Mouse (Mus musculus): Measurements from ENCODE around the gene Mgst3.
A peak's percentile ranks its signal among the peaks of the same experiment; 100 is the strongest.

The Mgst3 gene

GRCm38 (mm10) chr1:167387796-167388195 is 5.8 kb downstream of the Mgst3 start:
- no peak for DNase-seq (ENCODE audit: low read depth, low spot score)

DNA sequence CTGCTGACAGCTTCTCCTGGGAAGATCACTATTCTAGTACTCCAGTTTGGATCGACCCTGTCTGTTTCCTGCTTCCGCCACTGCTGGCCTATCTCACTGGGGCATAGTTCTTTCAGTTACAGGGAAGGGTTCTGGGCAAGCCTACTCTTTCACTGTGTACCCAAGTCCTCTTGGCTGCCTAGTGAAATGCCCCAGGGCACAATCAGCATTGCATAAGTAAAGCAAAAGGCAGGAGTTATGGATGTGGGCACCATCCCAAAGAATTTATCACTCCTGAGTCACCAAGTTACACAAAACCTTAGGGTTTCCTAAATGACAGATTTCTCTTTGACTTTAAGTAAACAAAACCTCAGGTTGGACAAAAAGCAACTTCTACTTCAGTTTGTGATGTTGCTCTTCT is 6.3 kb downstream of the Mgst3 start:
- DNase-seq (ENCODE audit: low read depth, low spot score), result no peak

DNA sequence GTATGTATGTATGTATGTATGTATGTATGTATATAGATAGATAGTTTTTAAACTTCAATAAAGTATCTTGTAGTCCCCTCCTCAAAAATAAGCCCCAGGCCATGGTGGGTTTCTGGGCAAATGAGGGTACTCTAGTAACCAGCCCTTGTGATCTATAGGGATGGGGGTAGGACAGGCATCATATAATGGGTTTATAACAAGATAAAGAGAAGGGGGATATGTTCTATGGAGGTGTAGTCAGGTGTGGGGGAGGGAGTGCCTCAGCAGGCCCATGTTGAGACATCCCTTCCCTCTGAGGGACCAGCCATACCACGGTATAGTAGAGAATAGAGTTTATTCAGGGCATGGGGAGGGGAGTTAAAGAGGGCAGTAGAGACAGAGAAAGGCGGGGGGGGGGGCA is 7.2 kb downstream of the Mgst3 start:
- DNase-seq (ENCODE audit: low read depth, low spot score), result no peak

DNA sequence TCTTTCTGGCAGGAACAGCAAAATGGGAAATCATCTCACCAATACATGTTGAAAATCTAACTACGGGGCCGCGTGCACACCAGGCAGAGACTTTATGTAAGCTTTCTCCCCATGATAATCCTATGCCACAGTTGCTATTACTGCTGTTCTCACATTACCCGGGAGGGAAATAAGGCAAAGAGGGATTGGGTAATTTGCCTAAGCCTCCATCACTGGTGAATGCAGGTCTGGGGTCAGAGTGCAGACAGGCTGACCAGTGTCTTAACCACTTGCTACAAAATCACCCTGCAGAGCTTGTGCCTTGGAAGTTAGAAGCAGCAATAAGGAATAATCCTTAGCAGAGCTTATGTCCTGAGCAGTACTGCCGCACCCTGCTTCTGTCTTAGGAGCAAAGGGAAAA is 8.0 kb downstream of the Mgst3 start:
- DNase-seq (ENCODE audit: low read depth, low spot score), result no peak

DNA sequence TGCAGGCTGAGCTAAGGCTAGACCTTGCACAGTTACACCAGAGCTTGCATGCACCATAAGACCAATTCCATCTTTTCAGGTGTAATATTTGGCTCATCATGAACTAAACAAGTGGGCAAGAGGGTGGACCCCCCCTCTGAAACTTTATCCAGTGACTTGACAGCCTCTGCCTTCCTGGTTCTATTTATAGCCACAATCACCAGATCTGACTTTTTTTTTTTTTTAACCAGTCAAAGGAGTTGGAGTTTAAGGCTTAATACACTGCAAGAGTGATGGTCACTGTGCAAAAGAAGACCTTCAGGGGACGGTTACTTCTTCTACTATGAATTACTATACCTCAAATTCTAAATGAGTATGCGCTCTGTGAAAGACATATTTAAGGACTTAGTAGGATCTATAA is 8.4 kb downstream of the Mgst3 start:
- DNase-seq (ENCODE audit: low read depth, low spot score), result no peak

DNA sequence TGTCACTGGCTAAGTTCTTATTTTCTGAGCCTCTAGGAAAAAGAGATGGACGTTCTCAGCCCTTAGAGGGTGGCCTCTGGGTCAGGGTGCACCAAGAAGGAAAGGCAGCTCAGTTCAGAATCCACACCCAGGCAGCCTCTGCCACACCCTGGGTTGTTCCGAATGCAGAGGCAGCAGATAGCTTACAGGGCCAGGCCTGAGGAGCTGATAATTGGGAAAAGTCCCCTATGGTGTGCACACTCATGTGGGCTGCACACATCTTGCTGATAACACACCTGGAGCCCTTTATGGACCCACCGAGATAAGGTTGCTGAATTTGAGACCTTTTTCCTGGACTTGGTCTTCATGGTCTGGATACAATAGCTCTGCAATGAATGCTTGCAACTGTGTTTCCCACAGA is 9.5 kb downstream of the Mgst3 start:
- DNase-seq (ENCODE audit: low read depth, low spot score), result no peak

DNA sequence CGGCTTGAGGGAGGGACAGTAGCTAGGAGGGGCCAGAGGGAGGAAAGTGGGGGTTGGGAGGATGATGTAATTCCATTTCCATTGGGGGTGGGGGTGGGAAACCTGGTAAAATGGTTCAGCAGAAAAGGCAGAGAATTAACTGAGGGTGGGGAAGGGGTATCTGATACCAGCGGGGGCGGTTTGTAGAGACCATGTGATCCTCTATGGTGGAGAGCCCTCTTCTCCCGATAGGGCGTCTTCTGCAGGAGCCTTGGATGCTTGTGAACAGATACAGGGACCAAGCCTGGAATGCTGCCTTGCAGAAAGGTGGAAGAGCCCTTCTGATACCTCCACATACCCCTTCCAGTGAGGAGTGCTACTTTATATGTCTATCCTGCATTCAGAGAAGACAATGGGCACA is 10.5 kb downstream of the Mgst3 start:
- no peak for DNase-seq (ENCODE audit: low read depth, low spot score)

- peak; percentile 34 for DNase-seq (ENCODE audit: low read depth, low spot score)
Measured at GRCm38 (mm10) chr1:167382763-167383162, 10.9 kb downstream of the Mgst3 start.

- DNase-seq (ENCODE audit: low read depth, low spot score), result no peak
Measured at GRCm38 (mm10) chr1:167382316-167382715, 11.3 kb downstream of the Mgst3 start.

GRCm38 (mm10) chr1:167381050-167382015 is 12.3 kb downstream of the Mgst3 start:
- no peak for DNase-seq (ENCODE audit: low read depth, low spot score)

DNA sequence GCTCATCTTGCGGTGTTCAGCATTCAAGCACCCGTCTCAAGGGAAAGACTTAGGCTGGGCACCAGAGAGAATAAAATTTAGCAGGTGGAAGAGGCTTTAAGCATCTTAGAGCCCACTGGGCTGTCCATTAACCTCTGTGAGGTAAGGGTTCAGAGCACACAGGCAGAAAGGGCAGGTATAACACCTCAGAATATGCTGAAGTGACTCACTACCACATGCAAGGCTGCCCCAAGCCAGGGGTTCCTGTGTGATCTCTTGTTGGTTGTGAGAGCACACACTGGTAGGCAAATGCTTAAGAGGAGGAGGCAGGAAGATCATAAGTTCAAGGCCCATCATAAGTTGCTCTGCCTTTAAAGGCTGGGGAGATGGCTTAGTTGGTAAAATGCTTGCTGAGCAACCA is 13.4 kb downstream of the Mgst3 start:
- no peak for DNase-seq (ENCODE audit: low read depth, low spot score)

DNA sequence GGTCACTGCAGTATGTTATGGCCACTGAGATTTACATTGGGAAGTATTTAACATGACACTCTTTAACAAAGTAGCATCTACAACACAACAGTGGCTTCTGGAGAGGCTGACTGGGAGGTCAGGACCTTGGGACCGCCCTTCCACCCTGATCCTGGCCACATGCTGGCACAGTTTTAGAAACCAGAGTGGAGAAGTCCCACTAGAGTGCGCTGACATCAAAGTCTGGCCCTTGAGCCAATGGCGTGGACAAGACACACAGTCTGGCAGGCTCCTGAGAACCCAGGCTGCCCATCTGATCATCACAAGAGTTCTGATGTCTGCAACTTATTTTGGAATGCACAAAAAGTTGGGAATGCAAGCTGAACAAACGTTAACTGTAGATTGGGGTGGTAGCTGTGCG is 13.9 kb downstream of the Mgst3 start:
- DNase-seq (ENCODE audit: low read depth, low spot score), result peak; percentile 43

- no peak for DNase-seq (ENCODE audit: low read depth, low spot score)
Measured at GRCm38 (mm10) chr1:167378019-167378418, 15.6 kb downstream of the Mgst3 start.

DNA sequence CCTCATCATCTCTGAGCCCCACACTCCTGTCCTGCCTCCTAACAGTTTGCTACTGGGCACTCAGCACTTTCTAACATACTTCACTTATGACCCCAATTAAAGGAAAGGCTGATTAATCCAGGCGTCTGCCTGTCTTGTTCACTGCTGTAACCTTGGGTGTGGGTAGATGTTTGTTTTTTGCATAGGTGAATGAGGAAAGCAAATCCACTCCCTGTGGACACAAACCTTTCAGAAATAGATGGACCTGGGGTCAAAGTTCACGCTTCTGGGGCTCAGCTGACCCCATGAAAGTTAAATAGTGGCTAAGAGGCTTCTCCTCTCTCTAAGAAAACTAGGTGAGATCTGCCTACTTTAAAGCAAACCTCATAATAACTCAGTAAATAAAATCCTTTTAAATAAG is 18.7 kb downstream of the Mgst3 start:
- no peak for DNase-seq (ENCODE audit: low read depth, low spot score)

DNA sequence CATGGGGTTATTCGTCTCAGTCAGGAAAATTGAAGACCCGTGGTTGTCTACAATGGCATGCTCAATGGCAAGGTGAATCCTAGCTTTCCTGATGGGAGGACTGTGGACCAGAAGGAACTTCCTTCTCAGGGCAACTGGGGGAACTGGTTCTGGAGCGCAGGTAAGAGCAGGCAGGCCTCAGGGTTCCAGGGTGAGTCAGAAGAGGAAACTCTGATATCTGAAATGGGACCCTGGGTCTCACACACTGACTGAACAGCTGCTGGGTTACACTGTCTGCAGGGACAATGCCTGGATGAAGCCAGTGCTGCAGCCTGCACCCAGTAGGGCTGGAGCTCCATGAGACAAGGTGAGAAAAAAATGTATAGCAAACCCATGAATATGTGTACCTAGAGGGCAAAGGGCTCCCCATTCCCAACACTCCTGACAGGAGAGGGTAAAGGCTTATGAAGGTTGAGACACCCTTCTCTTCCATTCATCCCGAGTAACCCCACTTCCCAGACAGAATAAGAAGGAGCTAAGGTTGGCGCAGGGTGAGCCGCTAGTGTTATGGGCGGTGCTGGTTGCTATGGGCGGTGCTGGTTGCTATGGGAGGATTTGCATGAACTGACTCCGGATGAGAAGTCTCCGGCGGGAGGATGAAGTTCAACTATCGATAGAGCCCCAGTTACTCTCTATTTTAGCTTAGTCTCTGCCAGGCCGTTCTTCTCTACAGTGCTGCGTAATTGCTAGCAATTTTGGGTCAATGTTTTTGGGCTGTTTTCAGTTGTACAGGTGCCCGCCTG is 19.4 kb downstream of the Mgst3 start:
- peak; percentile 89 for DNase-seq (ENCODE audit: low read depth, low spot score)

- DNase-seq (ENCODE audit: low read depth, low spot score), result no peak
Measured at GRCm38 (mm10) chr1:167372739-167373138, 20.9 kb downstream of the Mgst3 start.

GRCm38 (mm10) chr1:167369905-167370304 is 23.7 kb downstream of the Mgst3 start:
- peak; percentile 95 for DNase-seq (ENCODE audit: low read depth, low spot score)

GRCm38 (mm10) chr1:167368513-167368912 is 25.1 kb downstream of the Mgst3 start:
- DNase-seq (ENCODE audit: low read depth, low spot score), result no peak

GRCm38 (mm10) chr1:167368018-167368417 is 25.6 kb downstream of the Mgst3 start:
- no peak for DNase-seq (ENCODE audit: low read depth, low spot score)

- no peak for DNase-seq (ENCODE audit: low read depth, low spot score)
Measured at GRCm38 (mm10) chr1:167366621-167367020, 27.0 kb downstream of the Mgst3 start.

- no peak for DNase-seq (ENCODE audit: low read depth, low spot score)
Measured at GRCm38 (mm10) chr1:167365808-167366207, 27.8 kb downstream of the Mgst3 start.

GRCm38 (mm10) chr1:167363322-167363721 is 30.3 kb downstream of the Mgst3 start:
- no peak for DNase-seq (ENCODE audit: low read depth, low spot score)

GRCm38 (mm10) chr1:167362819-167363218 is 30.8 kb downstream of the Mgst3 start:
- no peak for DNase-seq (ENCODE audit: low read depth, low spot score)

Data from ZHBTc4 (cell line).